25 mouse cellular contexts compared by ENCODE assay signal in the genomic region with DNA sequence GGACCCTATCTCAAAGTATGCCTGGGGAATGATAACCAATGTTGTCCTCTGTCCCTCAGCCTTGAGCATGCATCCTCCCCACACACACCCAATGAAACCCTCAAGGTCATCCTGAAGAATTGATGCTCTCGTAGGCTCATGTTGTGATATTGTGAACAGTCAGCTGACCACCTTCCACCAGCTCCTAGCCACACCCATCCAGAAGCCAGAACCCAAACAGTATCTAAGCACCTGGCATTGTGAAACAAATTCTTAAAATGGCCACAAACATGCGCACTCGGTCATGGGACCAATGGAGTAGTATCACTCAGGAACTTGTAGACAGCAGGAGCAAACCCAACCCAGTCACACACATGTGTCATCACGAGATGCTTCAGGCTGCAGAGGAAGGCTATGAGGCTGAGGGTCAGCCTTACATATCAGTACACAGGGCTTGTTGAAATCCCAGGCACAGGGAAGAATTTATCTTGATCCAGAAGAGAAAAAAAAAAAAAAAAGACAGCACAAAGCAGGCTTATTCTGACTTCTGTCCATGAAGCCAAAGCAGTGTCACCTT.
A peak's percentile ranks its signal among the peaks of the same experiment; 100 is the strongest.
DNase-seq lines count a peak whose midpoint lies in the region; ATAC-seq and TF ChIP-seq lines count a peak whose summit lies in the region.
"Had no signal": no experiment of that assay in that cellular context is flagged by ENCODE, and none has a peak within 500 bp of the region (broad histone marks: within the 10 kb centered on the region; RNA-seq: fewer than 3 reads in every experiment).

No protein-coding gene starts in this region.

- WGBS in heart, embryonic 10.5 days = 34% methylated on average over 4 of the region's 4 CpGs
- WGBS in heart, embryonic 13.5 days = 28% methylated on average over 4 of the region's 4 CpGs
- WGBS in heart, embryonic 16.5 days = 49% methylated on average over 4 of the region's 4 CpGs
- 91% methylated on average over 4 of the region's 4 CpGs for WGBS in kidney, adult 2 months

- no peak overlapping the region for H3K9ac ChIP-seq in heart, embryonic 13.5 days
- no peak overlapping the region; the same call in 1 of the 2 replicates for H3K9ac ChIP-seq in heart, embryonic 16.5 days (ENCODE audit: low read length)
- H3K9ac ChIP-seq: forebrain, embryonic 13.5 days; hindbrain, embryonic 14.5 days; kidney, embryonic 15.5 days had no signal

- no peaks in the 10 kb centered on the region for H3K27me3 ChIP-seq in heart, embryonic 10.5 days (ENCODE audit: insufficient read depth, poor library complexity, severe bottlenecking)
- no peaks in the 10 kb centered on the region for H3K27me3 ChIP-seq in heart, embryonic 13.5 days (replicated peaks)
- H3K27me3 ChIP-seq in heart, embryonic 16.5 days (ENCODE audit: control insufficient read depth, insufficient read depth, low read length) = no peaks in the 10 kb centered on the region
- H3K27me3 ChIP-seq in kidney, adult 2 months (replicated peaks; ENCODE audit: control insufficient read depth, insufficient read depth, low read length) = no peaks in the 10 kb centered on the region
- H3K27me3 ChIP-seq: CH12.LX; forebrain, embryonic 13.5 days; kidney, embryonic 15.5 days had no signal

- peaks cover 42% of the 10 kb centered on the region for H3K4me1 ChIP-seq in heart, embryonic 10.5 days
- peaks cover 39% of the 10 kb centered on the region for H3K4me1 ChIP-seq in heart, embryonic 13.5 days
- H3K4me1 ChIP-seq in heart, embryonic 16.5 days (ENCODE audit: control insufficient read depth, insufficient read depth, low read length) = peaks cover 25% of the 10 kb centered on the region
- no peaks in the 10 kb centered on the region for H3K4me1 ChIP-seq in kidney, adult 2 months (ENCODE audit: control insufficient read depth, insufficient read depth, low read length)
- H3K4me1 ChIP-seq: kidney, embryonic 15.5 days had no signal

- no peaks in the 10 kb centered on the region for H3K36me3 ChIP-seq in heart, embryonic 10.5 days
- H3K36me3 ChIP-seq in heart, embryonic 13.5 days = no peaks in the 10 kb centered on the region
- no peaks in the 10 kb centered on the region for H3K36me3 ChIP-seq in heart, embryonic 16.5 days (ENCODE audit: control insufficient read depth, insufficient read depth)
- no peaks in the 10 kb centered on the region for H3K36me3 ChIP-seq in kidney, adult 2 months (ENCODE audit: control insufficient read depth, insufficient read depth, low read length)
- H3K36me3 ChIP-seq: forebrain, embryonic 10.5 days; kidney, embryonic 15.5 days had no signal

- no peak for TF ChIP-seq CTCF in kidney, adult 2 months (conservative IDR thresholded peaks at IDR 0.05; ENCODE audit: insufficient read depth, insufficient read length, low read depth, low read length)

- peak overlapping the region; percentile 75 for H3K27ac ChIP-seq in heart, embryonic 10.5 days
- peak overlapping the region; percentile 76 for H3K27ac ChIP-seq in heart, embryonic 13.5 days (replicated peaks)
- H3K27ac ChIP-seq in heart, embryonic 16.5 days (ENCODE audit: low read length) = peak overlapping the region; percentile 69
- no peak overlapping the region for H3K27ac ChIP-seq in kidney, adult 2 months (ENCODE audit: insufficient read depth, low read depth, low read length)
- H3K27ac ChIP-seq: forebrain, embryonic 10.5 days; forebrain, embryonic 13.5 days; hindbrain, embryonic 14.5 days; kidney, embryonic 15.5 days had no signal

- peak; percentile 82 for DNase-seq in heart, embryonic 10.5 days (ENCODE audit: low spot score)
- DNase-seq in heart, adult 9 months (ENCODE audit: low spot score in 2 of 2) = no peak
- DNase-seq in heart, adult 8-10 months (ENCODE audit: low spot score) = no peak
- no peak for DNase-seq in heart, postnatal 14 days
- peak; percentile 24 for DNase-seq in R1 (ENCODE audit: low read depth, low spot score)
- DNase-seq in kidney, adult 2 months = no peak
- DNase-seq: adrenal gland, postnatal 10 days; adrenal gland, postnatal 36 days; B cell, adult 2 months; cerebellum, adult 18-20 months; cerebellum, adult 9-10 months; cerebellum, postnatal 14 days; gastrocnemius, postnatal 10 days; gastrocnemius, postnatal 36 days; kidney, adult 8-10 months; kidney, postnatal 10 days had no signal

- intact Hi-C loops in heart, postnatal 14 days (cut with DNase I) = loop anchor here (5.0 kb wide), 1 partner anchor 105 kb away; no protein-coding TSS in a partner anchor

- TF ChIP-seq POLR2A in kidney, adult 2 months (IDR thresholded peaks at IDR 0.05; ENCODE audit: low read depth, low read length) = no peak

- H3K9me3 ChIP-seq in heart, embryonic 10.5 days = no peaks in the 10 kb centered on the region
- H3K9me3 ChIP-seq in heart, embryonic 13.5 days = no peaks in the 10 kb centered on the region
- H3K9me3 ChIP-seq in heart, embryonic 16.5 days (replicated peaks; ENCODE audit: control insufficient read depth, low read length) = no peaks in the 10 kb centered on the region
- H3K9me3 ChIP-seq: forebrain, embryonic 10.5 days; forebrain, embryonic 13.5 days; kidney, embryonic 15.5 days had no signal

- H3K4me2 ChIP-seq in heart, embryonic 13.5 days = peak overlapping the region; percentile 55
- peak overlapping the region; percentile 25; the same call in 1 of the 2 replicates for H3K4me2 ChIP-seq in heart, embryonic 16.5 days (ENCODE audit: low read depth, low read length)
- H3K4me2 ChIP-seq: forebrain, embryonic 13.5 days; hindbrain, embryonic 14.5 days; kidney, embryonic 15.5 days had no signal

- ATAC-seq in heart, embryonic 13.5 days (ENCODE audit: extremely low read depth, insufficient number of reproducible peaks, low FRiP score, low TSS enrichment) = no peak
- ATAC-seq in heart, embryonic 16.5 days (replicated peaks; ENCODE audit: extremely low read depth, insufficient read depth, low FRiP score) = peak; percentile 63
- ATAC-seq: forebrain, embryonic 13.5 days; forebrain, embryonic 16.5 days; intestine, postnatal 0 days had no signal

- H3K4me3 ChIP-seq in heart, embryonic 10.5 days = peak overlapping the region; percentile 27; the same call in 1 of the 2 replicates
- no peak overlapping the region for H3K4me3 ChIP-seq in heart, embryonic 13.5 days
- no peak overlapping the region for H3K4me3 ChIP-seq in heart, embryonic 16.5 days (ENCODE audit: low read length)
- H3K4me3 ChIP-seq in kidney, adult 2 months (ENCODE audit: insufficient read depth, low read depth, low read length) = no peak overlapping the region
- H3K4me3 ChIP-seq: forebrain, embryonic 10.5 days; forebrain, embryonic 13.5 days; kidney, embryonic 15.5 days had no signal

Comparison
In these comparisons a context has a peak if more than half of its experiments do, and no peak if none do; other contexts are left out.
1. DNase-seq: peak in heart, embryonic 10.5 days (single experiment) and R1 (single experiment); none in heart, adult 9 months (0 of 2), heart, adult 8-10 months (single experiment), heart, postnatal 14 days (0 of 2) and kidney, adult 2 months (single experiment).